8 mouse cellular contexts compared by ENCODE assay signal in the genomic region with DNA sequence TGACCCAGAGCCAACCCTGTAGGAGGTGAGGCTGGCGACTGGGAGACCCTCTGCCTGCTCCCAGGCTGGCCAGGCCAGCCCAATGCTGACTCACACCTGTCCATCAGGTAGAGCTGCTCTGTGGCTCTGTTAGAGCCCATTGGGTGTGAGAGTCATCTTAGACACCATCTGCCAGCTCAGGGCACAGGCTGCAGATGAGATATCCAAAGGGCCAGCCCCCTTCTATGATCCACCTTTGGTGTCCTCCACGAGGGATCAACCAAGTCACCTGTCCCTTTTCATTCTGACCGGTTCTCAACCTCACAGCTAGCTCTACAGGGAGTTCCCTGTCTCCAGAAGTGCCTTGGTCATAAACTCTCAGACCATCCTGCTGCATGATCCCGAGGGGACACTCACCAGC. TPM values are rescaled to one million over a fixed set of nuclear protein-coding genes. Genes with fewer than 3 reads are reported as not detected.
DNase-seq lines count a peak whose midpoint lies in the region; ATAC-seq lines count a peak whose summit lies in the region.

No protein-coding gene starts in this region.

- no peaks in the 10 kb centered on the region for H3K9me3 ChIP-seq in kidney, embryonic 15.5 days (replicated peaks)
- no peaks in the 10 kb centered on the region for H3K9me3 ChIP-seq in hindbrain, embryonic 10.5 days
- no peaks in the 10 kb centered on the region for H3K9me3 ChIP-seq in midbrain, embryonic 11.5 days (ENCODE audit: control insufficient read depth, low read length)

- DNase-seq in kidney, postnatal 4 days, result no peak
- no peak for DNase-seq in hindbrain, embryonic 10.5 days (ENCODE audit: low spot score)
- DNase-seq in midbrain, embryonic 11.5 days (ENCODE audit: low spot score, missing footprints), result no peak
- DNase-seq in spleen, postnatal 10 days (ENCODE audit: low spot score in 2 of 2), result no peak
- no peak for DNase-seq in spleen, postnatal 4 days (ENCODE audit: low spot score in 2 of 2)

- peak overlapping the region; percentile 76 for H3K4me3 ChIP-seq in kidney, embryonic 15.5 days (replicated peaks)
- peak overlapping the region; percentile 78 for H3K4me3 ChIP-seq in brown adipose tissue, adult 24 weeks (ENCODE audit: insufficient read depth, low read depth, low read length)
- peak overlapping the region; percentile 92 for H3K4me3 ChIP-seq in hindbrain, embryonic 10.5 days
- H3K4me3 ChIP-seq in midbrain, embryonic 11.5 days (ENCODE audit: low read depth, low read length), result peak overlapping the region; percentile 88

- H3K9ac ChIP-seq in kidney, embryonic 15.5 days, result peak overlapping the region; percentile 85
- H3K9ac ChIP-seq in midbrain, embryonic 11.5 days (ENCODE audit: low read length), result peak overlapping the region; percentile 94

- no peaks in the 10 kb centered on the region for H3K27me3 ChIP-seq in kidney, embryonic 15.5 days
- H3K27me3 ChIP-seq in hindbrain, embryonic 10.5 days (ENCODE audit: insufficient read depth, poor library complexity, severe bottlenecking), result no peaks in the 10 kb centered on the region
- no peaks in the 10 kb centered on the region for H3K27me3 ChIP-seq in midbrain, embryonic 11.5 days (ENCODE audit: control insufficient read depth, insufficient read depth, low read length)

- no peak overlapping the region for H3K27ac ChIP-seq in kidney, embryonic 15.5 days
- no peak overlapping the region for H3K27ac ChIP-seq in brown adipose tissue, adult 24 weeks (replicated peaks; ENCODE audit: low read depth, low read length)
- peak overlapping the region; percentile 100 for H3K27ac ChIP-seq in hindbrain, embryonic 10.5 days
- H3K27ac ChIP-seq in midbrain, embryonic 11.5 days (ENCODE audit: low read depth, low read length), result no peak overlapping the region

- peak overlapping the region; percentile 72 for H3K4me2 ChIP-seq in kidney, embryonic 15.5 days
- H3K4me2 ChIP-seq in midbrain, embryonic 11.5 days, result peak overlapping the region; percentile 98

- 47% methylated on average over 4 of the region's 4 CpGs for WGBS in kidney, embryonic 15.5 days
- 68% methylated on average over 4 of the region's 4 CpGs for WGBS in hindbrain, embryonic 10.5 days
- WGBS in midbrain, embryonic 11.5 days, result 74% methylated on average over 4 of the region's 4 CpGs

- peaks cover 51% of the 10 kb centered on the region for H3K36me3 ChIP-seq in kidney, embryonic 15.5 days
- peaks cover 59% of the 10 kb centered on the region for H3K36me3 ChIP-seq in hindbrain, embryonic 10.5 days
- H3K36me3 ChIP-seq in midbrain, embryonic 11.5 days (ENCODE audit: control insufficient read depth, insufficient read depth, low read length), result peaks cover 40% of the 10 kb centered on the region

- H3K4me1 ChIP-seq in kidney, embryonic 15.5 days, result peaks cover 36% of the 10 kb centered on the region
- H3K4me1 ChIP-seq in brown adipose tissue, adult 24 weeks (ENCODE audit: control insufficient read depth, insufficient read depth, insufficient read length, low read length), result peaks cover 5% of the 10 kb centered on the region
- peaks cover 67% of the 10 kb centered on the region for H3K4me1 ChIP-seq in hindbrain, embryonic 10.5 days (replicated peaks)
- H3K4me1 ChIP-seq in midbrain, embryonic 11.5 days (ENCODE audit: control insufficient read depth, insufficient read depth, low read length), result peaks cover 43% of the 10 kb centered on the region

- no peak for ATAC-seq in kidney, embryonic 15.5 days (replicated peaks; ENCODE audit: low FRiP score)
- no peak for ATAC-seq in midbrain, embryonic 11.5 days (ENCODE audit: low FRiP score)
- ATAC-seq in megakaryocyte-erythroid progenitor cell, adult 5-6 weeks (replicated peaks; ENCODE audit: low FRiP score, low TSS enrichment, poor library complexity, severe bottlenecking), result no peak

RNA-seq across cellular contexts. Expression of gene Fasn, which starts 2.0 kb away (rescaled TPM):
- 44.1 and 51.8 TPM in 2 replicates for polyA plus RNA-seq in kidney, embryonic 15.5 days (2015; fragmentation: Nextera tagmentation; extraction: Ambion mirVana)
- 5,806 and 7,060 TPM in 2 replicates for polyA plus RNA-seq in brown adipose tissue, adult 24 weeks (2012; ENCODE audit: insufficient read depth, insufficient read length, missing spikeins)
- 131 TPM in 2 replicates for polyA plus RNA-seq in hindbrain, embryonic 10.5 days (2016; fragmentation: Nextera tagmentation; extraction: Ambion mirVana)
- polyA plus RNA-seq in midbrain, embryonic 11.5 days (2014; fragmentation: Nextera tagmentation; extraction: Ambion mirVana), result 80.8 and 94.6 TPM in 2 replicates
- total RNA-seq in megakaryocyte-erythroid progenitor cell, adult 5-6 weeks (2014; fragmentation: Nextera tagmentation), result 92.0 and 92.3 TPM in 2 replicates
- total RNA-seq in megakaryocyte-erythroid progenitor cell, adult 5-6 weeks (2017), result 27.2 and 34.0 TPM in 2 replicates

RNA-seq across cellular contexts. Expression of gene Dus1l, which starts 26.1 kb away (rescaled TPM):
- 74.2 and 87.2 TPM in 2 replicates for polyA plus RNA-seq in kidney, embryonic 15.5 days (2015; fragmentation: Nextera tagmentation; extraction: Ambion mirVana)
- polyA plus RNA-seq in brown adipose tissue, adult 24 weeks (2012; ENCODE audit: insufficient read depth, insufficient read length, missing spikeins), result 20.1 and 31.0 TPM in 2 replicates
- polyA plus RNA-seq in hindbrain, embryonic 10.5 days (2016; fragmentation: Nextera tagmentation; extraction: Ambion mirVana), result 95.4 and 97.1 TPM in 2 replicates
- 73.6 and 76.9 TPM in 2 replicates for polyA plus RNA-seq in midbrain, embryonic 11.5 days (2014; fragmentation: Nextera tagmentation; extraction: Ambion mirVana)
- 150 TPM in 2 replicates for total RNA-seq in megakaryocyte-erythroid progenitor cell, adult 5-6 weeks (2014; fragmentation: Nextera tagmentation)
- 68.4 and 87.6 TPM in 2 replicates for total RNA-seq in megakaryocyte-erythroid progenitor cell, adult 5-6 weeks (2017)

RNA-seq across cellular contexts. Expression of gene Gps1, which starts 38.2 kb away (rescaled TPM):
- polyA plus RNA-seq in kidney, embryonic 15.5 days (2015; fragmentation: Nextera tagmentation; extraction: Ambion mirVana), result 200 and 215 TPM in 2 replicates
- polyA plus RNA-seq in brown adipose tissue, adult 24 weeks (2012; ENCODE audit: insufficient read depth, insufficient read length, missing spikeins), result 48.9 and 60.0 TPM in 2 replicates
- polyA plus RNA-seq in hindbrain, embryonic 10.5 days (2016; fragmentation: Nextera tagmentation; extraction: Ambion mirVana), result 276 and 285 TPM in 2 replicates
- polyA plus RNA-seq in midbrain, embryonic 11.5 days (2014; fragmentation: Nextera tagmentation; extraction: Ambion mirVana), result 254 and 269 TPM in 2 replicates
- total RNA-seq in megakaryocyte-erythroid progenitor cell, adult 5-6 weeks (2014; fragmentation: Nextera tagmentation), result 107 TPM in 2 replicates
- 103 and 119 TPM in 2 replicates for total RNA-seq in megakaryocyte-erythroid progenitor cell, adult 5-6 weeks (2017)

RNA-seq across cellular contexts. Expression of gene Rfng, which starts 38.3 kb away (rescaled TPM):
- 36.5 and 39.9 TPM in 2 replicates for polyA plus RNA-seq in kidney, embryonic 15.5 days (2015; fragmentation: Nextera tagmentation; extraction: Ambion mirVana)
- polyA plus RNA-seq in brown adipose tissue, adult 24 weeks (2012; ENCODE audit: insufficient read depth, insufficient read length, missing spikeins), result 14.0 and 15.1 TPM in 2 replicates
- 46.4 and 63.7 TPM in 2 replicates for polyA plus RNA-seq in hindbrain, embryonic 10.5 days (2016; fragmentation: Nextera tagmentation; extraction: Ambion mirVana)
- 28.2 and 30.6 TPM in 2 replicates for polyA plus RNA-seq in midbrain, embryonic 11.5 days (2014; fragmentation: Nextera tagmentation; extraction: Ambion mirVana)
- 43.1 and 47.2 TPM in 2 replicates for total RNA-seq in megakaryocyte-erythroid progenitor cell, adult 5-6 weeks (2014; fragmentation: Nextera tagmentation)
- 4.8 and 9.5 TPM in 2 replicates for total RNA-seq in megakaryocyte-erythroid progenitor cell, adult 5-6 weeks (2017)

RNA-seq across cellular contexts. Expression of gene Hmga1b, which starts 59.7 kb away (rescaled TPM):
- 3.8 and 6.1 TPM in 2 replicates for polyA plus RNA-seq in kidney, embryonic 15.5 days (2015; fragmentation: Nextera tagmentation; extraction: Ambion mirVana)
- polyA plus RNA-seq in brown adipose tissue, adult 24 weeks (2012; ENCODE audit: insufficient read depth, insufficient read length, missing spikeins), result 14.9 and 15.4 TPM in 2 replicates
- polyA plus RNA-seq in hindbrain, embryonic 10.5 days (2016; fragmentation: Nextera tagmentation; extraction: Ambion mirVana), result 8.9 and 12.2 TPM in 2 replicates
- polyA plus RNA-seq in midbrain, embryonic 11.5 days (2014; fragmentation: Nextera tagmentation; extraction: Ambion mirVana), result 8.2 and 9.1 TPM in 2 replicates
- total RNA-seq in megakaryocyte-erythroid progenitor cell, adult 5-6 weeks (2014; fragmentation: Nextera tagmentation), result 2.5 and 12.0 TPM in 2 replicates
- 8.7 and 10.9 TPM in 2 replicates for total RNA-seq in megakaryocyte-erythroid progenitor cell, adult 5-6 weeks (2017)

Comparison
In these comparisons a context has a peak if more than half of its experiments do, and no peak if none do; other contexts are left out.
1. RNA of gene Fasn, which starts 2.0 kb away (polyA plus RNA-seq): 5,806 to 7,060 TPM in brown adipose tissue, adult 24 weeks; 131 TPM in hindbrain, embryonic 10.5 days, 80.8 to 94.6 TPM in midbrain, embryonic 11.5 days and 44.1 to 51.8 TPM in kidney, embryonic 15.5 days; every median in the first group is over 10 times any median in the second.
2. Peak in every context shown above with its lines, with median percentiles within 50 percentile points of each other: H3K4me3 ChIP-seq.